Mouse (Mus musculus) G1E (cell line): ENCODE measurements around the gene Prrx1.

Experiments
- CTCF ChIP-seq: IDR thresholded peaks from 2 replicates; pipeline ENCODE4 v1.5.1; 2012; ENCODE audit warnings: low read depth, low read length, inconsistent platforms, mixed read lengths
- GATA1 ChIP-seq: IDR thresholded peaks from 2 replicates; pipeline ENCODE4 v1.6.1; 2012; ENCODE audit warnings: borderline replicate concordance, low read length, inconsistent platforms, mixed read lengths
- TAL1 ChIP-seq: conservative IDR thresholded peaks from 2 replicates; pipeline ENCODE4 v1.6.1; 2012; ENCODE audit warnings: low read depth, low read length, inconsistent platforms, mixed read lengths

DNA sequence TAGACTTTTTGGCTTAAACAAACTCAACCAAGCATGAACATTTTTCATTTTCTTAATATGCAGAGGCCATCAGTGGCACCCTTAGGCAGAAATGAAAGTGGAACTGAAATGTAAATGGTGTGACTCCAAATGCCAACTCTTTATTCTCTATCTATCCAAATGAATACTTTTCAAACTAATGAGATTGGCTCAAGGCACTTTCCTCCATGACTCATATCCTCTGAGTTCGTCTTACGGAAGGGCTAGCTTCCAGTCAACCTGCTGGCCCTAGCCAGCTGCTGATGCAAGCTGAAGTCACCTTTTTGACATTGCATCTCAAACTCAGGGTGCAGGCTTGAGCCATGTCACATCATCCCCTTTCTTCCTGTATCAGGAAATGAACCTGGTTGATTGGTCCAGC is 21.6 kb downstream of the Prrx1 start:
- no peak for TF ChIP-seq CTCF
- TF ChIP-seq TAL1: no peak
- no peak for TF ChIP-seq GATA1
